Mouse (Mus musculus): ENCODE data around the gene Ap2a1. TPM values are rescaled to one million over a fixed set of nuclear protein-coding genes. Genes with fewer than 3 reads are reported as not detected.
"Not testable (repeated sequence)": the region's sequence is repeated elsewhere in the genome, so short reads cannot be mapped to it uniquely, and the experiment has no call there.

The Ap2a1 gene
- polyA plus RNA-seq, 1 experiment from 2014 or later, result 76.1 TPM

DNA sequence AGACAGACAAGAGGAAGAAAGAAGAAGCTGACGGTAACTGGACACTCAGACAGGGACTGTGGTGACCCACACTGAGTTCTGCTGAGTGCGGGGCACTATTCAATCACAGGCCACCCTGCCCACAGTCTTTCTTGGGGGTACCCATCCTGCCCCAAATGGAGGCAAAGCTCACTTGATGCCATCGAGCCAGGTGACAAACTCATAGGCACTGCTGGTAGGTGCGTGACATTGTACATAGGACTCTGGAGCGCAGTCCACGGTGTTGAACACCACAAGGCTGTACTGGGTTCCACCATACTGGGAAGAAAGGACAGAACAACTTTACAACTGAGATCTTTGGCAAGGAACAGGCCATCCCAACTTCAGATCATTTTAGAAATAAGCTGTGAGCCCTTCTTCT, 37.7 kb downstream of the Ap2a1 start:
- ATAC-seq (ENCODE audit: low FRiP score, low read depth), result no peak
- H3K36me3 ChIP-seq, result peaks cover 34% of the 10 kb centered on the region

DNA sequence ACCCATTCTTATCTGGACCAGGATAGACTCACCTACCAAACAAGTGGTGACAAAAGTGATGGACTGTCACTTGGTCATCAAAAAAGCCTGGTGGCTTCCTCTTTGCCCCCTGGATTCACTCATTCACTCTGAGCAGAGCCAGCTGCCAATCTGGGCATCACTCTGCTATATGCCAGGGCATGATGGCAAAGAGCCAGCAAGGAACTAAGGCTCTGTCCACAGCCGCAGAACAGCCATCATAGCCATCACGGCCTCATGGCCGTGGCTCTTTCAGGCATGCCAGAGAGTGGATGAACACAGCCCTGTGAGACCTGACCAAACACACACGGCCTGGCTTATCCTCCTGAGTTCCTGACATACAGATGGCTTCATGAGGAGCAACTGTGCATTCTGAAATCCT, 38.6 kb downstream of the Ap2a1 start:
- Histone ChIP-seq H3K4me3 (peak overlapping the region; percentile 88), H3K9ac (peak overlapping the region; percentile 95)
- ATAC-seq (ENCODE audit: low FRiP score, low read depth), result no peak

More for the DNA sequence above, 37.7 kb downstream of the Ap2a1 start:
- WGBS, result 30% methylated on average over 6 of the region's 6 CpGs
- peak overlapping the region; percentile 97 for H3K4me2 ChIP-seq (replicated peaks)
- H3K4me1 ChIP-seq, result peaks cover 32% of the 10 kb centered on the region
- H3K27me3 ChIP-seq, result no peaks in the 10 kb centered on the region
- H3K9me3 ChIP-seq, result no peaks in the 10 kb centered on the region
- H3K4me3 ChIP-seq, result peak overlapping the region; percentile 88
- peak overlapping the region; percentile 95; the same call in 1 of the 2 replicates for H3K27ac ChIP-seq
- peak overlapping the region; percentile 95 for H3K9ac ChIP-seq

GRCm38 (mm10) chr7:44890180-44890579, 39.1 kb downstream of the Ap2a1 start:
- Histone ChIP-seq H3K4me2 (replicated peaks) (peak overlapping the region; percentile 97), H3K36me3 (peaks cover 49% of the 10 kb centered on the region), H3K27ac (no peak overlapping the region), H3K9ac (no peak overlapping the region), H3K27me3 (no peaks in the 10 kb centered on the region), H3K4me3 (no peak overlapping the region), H3K9me3 (no peaks in the 10 kb centered on the region), H3K4me1 (peaks cover 27% of the 10 kb centered on the region)
- 90% methylated on average over 7 of the region's 7 CpGs for WGBS
- ATAC-seq (ENCODE audit: low FRiP score, low read depth), result no peak

More for the DNA sequence above, 38.6 kb downstream of the Ap2a1 start:
- Histone ChIP-seq H3K9me3 (no peaks in the 10 kb centered on the region), H3K27me3 (no peaks in the 10 kb centered on the region), H3K27ac (no peak overlapping the region), H3K4me2 (replicated peaks) (peak overlapping the region; percentile 97), H3K4me1 (peaks cover 30% of the 10 kb centered on the region), H3K36me3 (peaks cover 43% of the 10 kb centered on the region)
- 92% methylated on average over 4 of the region's 4 CpGs for WGBS

GRCm38 (mm10) chr7:44888256-44889105, 40.8 kb downstream of the Ap2a1 start:
- WGBS, result 93% methylated on average over 13 of the region's 13 CpGs
- Histone ChIP-seq H3K4me1 (peaks cover 20% of the 10 kb centered on the region), H3K9me3 (no peaks in the 10 kb centered on the region), H3K4me2 (replicated peaks) (no peak overlapping the region), H3K27ac (no peak overlapping the region), H3K9ac (no peak overlapping the region), H3K4me3 (no peak overlapping the region), H3K27me3 (no peaks in the 10 kb centered on the region), H3K36me3 (peaks cover 64% of the 10 kb centered on the region)
- no peak for ATAC-seq (ENCODE audit: low FRiP score, low read depth)

- no peak for ATAC-seq (ENCODE audit: low FRiP score, low read depth)
- Histone ChIP-seq H3K27me3 (no peaks in the 10 kb centered on the region), H3K36me3 (peaks cover 79% of the 10 kb centered on the region), H3K9me3 (no peaks in the 10 kb centered on the region), H3K4me2 (replicated peaks) (no peak overlapping the region), H3K4me1 (peaks cover 15% of the 10 kb centered on the region), H3K27ac (no peak overlapping the region), H3K9ac (0 out of 2 replicates have a peak overlapping the region, but pooled peaks have one; percentile 20), H3K4me3 (no peak overlapping the region)
- WGBS, result 91% methylated on average over 7 of the region's 7 CpGs
Measured at GRCm38 (mm10) chr7:44886964-44887363, 42.3 kb downstream of the Ap2a1 start.

DNA sequence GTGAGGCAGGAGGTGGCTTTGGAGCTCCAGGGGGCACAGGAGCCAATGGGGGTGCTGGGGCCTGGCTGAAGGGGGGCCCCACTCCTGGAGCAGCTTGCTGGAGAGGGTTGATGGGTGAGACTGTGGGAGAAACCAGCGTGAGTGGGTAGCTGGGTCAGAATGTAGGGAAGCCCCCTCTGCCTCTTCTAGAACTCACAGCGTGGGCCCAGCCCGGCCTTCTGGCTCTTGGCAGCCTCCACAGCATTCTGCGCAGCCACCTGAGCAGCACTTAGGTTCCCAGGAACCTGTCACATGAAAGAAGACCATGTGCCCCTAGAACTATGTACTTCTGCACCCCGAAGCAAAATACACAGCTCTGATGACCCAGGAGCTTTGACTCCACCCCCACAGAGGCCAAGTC, 44.7 kb downstream of the Ap2a1 start:
- Histone ChIP-seq H3K27ac (no peak overlapping the region), H3K36me3 (peaks cover 92% of the 10 kb centered on the region), H3K4me2 (replicated peaks) (no peak overlapping the region), H3K27me3 (no peaks in the 10 kb centered on the region), H3K9me3 (no peaks in the 10 kb centered on the region), H3K4me1 (no peaks in the 10 kb centered on the region), H3K4me3 (no peak overlapping the region), H3K9ac (no peak overlapping the region)
- WGBS, result 93% methylated on average over 5 of the region's 5 CpGs
- ATAC-seq (ENCODE audit: low FRiP score, low read depth), result no peak

DNA sequence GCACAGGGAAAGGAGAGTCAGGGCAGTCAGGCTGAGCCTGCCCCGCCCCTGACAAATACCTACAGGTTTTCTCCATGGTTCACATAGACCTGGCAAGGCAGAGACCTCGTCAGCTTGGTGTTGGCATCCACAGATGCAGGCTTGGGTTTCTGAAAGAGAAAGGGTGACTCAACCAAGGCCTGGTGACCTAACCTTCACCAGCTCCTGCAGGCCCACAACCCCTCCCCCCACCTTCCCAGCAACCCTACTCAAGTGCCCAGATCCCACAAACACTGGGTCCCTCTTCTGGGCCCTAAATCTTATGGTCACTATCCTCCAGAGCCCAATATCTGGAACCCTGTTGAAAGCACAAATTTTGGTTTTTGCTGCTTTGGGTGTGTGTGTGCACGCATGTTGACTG, 46.3 kb downstream of the Ap2a1 start:
- H3K27me3 ChIP-seq, result no peaks in the 10 kb centered on the region
- no peak overlapping the region for H3K4me2 ChIP-seq (replicated peaks)
- no peaks in the 10 kb centered on the region for H3K4me1 ChIP-seq
- H3K4me3 ChIP-seq, result no peak overlapping the region
- H3K36me3 ChIP-seq, result peaks cover 92% of the 10 kb centered on the region
- H3K9me3 ChIP-seq, result no peaks in the 10 kb centered on the region
- ATAC-seq (ENCODE audit: low FRiP score, low read depth), result no peak
- H3K9ac ChIP-seq, result no peak overlapping the region
- no peak overlapping the region for H3K27ac ChIP-seq
- 95% methylated on average over 3 of the region's 3 CpGs for WGBS

DNA sequence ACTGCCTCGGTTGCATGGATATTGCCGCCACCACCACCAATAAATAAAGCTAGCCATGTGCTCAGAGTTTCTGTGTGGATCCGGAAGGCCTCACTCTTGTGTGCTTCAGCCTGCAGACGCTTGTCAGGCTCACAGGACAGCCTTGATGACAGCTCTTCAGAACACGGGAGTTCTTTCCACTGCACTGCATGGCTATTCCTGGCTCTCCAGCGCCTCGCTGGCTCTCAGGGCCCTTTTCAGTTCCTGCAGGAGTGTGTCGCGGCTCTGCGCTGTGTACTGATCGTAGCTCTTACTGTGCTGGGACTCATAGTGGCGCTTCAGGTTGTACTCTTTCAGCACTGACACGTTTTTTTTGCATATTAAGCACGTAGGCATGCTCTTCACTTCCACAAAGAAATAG, 51.5 kb downstream of the Ap2a1 start:
- H3K4me2 ChIP-seq (replicated peaks), result no peak overlapping the region
- H3K27ac ChIP-seq, result no peak overlapping the region
- no peak overlapping the region for H3K4me3 ChIP-seq
- H3K36me3 ChIP-seq, result peaks cover 72% of the 10 kb centered on the region
- no peaks in the 10 kb centered on the region for H3K4me1 ChIP-seq
- H3K9me3 ChIP-seq, result no peaks in the 10 kb centered on the region
- no peak for ATAC-seq (ENCODE audit: low FRiP score, low read depth)
- no peaks in the 10 kb centered on the region for H3K27me3 ChIP-seq
- no peak overlapping the region for H3K9ac ChIP-seq
- 89% methylated on average over 14 of the region's 14 CpGs for WGBS

DNA sequence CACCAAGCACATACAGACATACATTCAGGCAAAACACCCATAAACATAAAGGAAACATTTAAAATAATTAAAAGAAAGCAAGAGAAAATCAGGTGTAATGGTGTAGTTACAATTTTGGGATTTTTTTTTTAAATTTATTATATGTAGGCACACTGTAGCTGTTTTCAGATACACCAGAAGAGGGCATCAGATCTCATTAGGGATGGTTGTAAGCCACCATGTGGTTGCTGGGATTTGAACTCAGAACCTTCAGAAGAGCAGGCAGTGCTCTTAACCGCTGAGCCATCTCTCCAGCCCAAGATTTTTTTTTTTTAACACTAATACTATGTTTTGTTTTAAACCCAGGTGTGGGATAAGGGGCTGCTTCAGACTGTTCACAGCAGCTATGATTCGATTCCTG, 57.5 kb downstream of the Ap2a1 start:
- not testable (repeated sequence) for ATAC-seq (ENCODE audit: low FRiP score, low read depth); H3K27ac ChIP-seq; H3K4me3 ChIP-seq; H3K9ac ChIP-seq; H3K9me3 ChIP-seq; H3K4me2 ChIP-seq (replicated peaks); H3K27me3 ChIP-seq
- 86% methylated on average over 2 of the region's 2 CpGs for WGBS
- Histone ChIP-seq H3K36me3 (peaks cover 23% of the 10 kb centered on the region), H3K4me1 (peaks cover 25% of the 10 kb centered on the region)

- whole genome bisulfite sequencing, result 90% methylated on average over 1 of the region's 1 CpGs
- Histone ChIP-seq H3K27me3 (no peaks in the 10 kb centered on the region), H3K27ac (no peak overlapping the region), H3K36me3 (peaks cover 23% of the 10 kb centered on the region), H3K9me3 (no peaks in the 10 kb centered on the region), H3K4me1 (peaks cover 31% of the 10 kb centered on the region), H3K9ac (no peak overlapping the region), H3K4me3 (no peak overlapping the region), H3K4me2 (replicated peaks) (no peak overlapping the region)
- ATAC-seq (ENCODE audit: low FRiP score, low read depth), result no peak
Measured at GRCm38 (mm10) chr7:44871181-44871580, 58.1 kb downstream of the Ap2a1 start.

DNA sequence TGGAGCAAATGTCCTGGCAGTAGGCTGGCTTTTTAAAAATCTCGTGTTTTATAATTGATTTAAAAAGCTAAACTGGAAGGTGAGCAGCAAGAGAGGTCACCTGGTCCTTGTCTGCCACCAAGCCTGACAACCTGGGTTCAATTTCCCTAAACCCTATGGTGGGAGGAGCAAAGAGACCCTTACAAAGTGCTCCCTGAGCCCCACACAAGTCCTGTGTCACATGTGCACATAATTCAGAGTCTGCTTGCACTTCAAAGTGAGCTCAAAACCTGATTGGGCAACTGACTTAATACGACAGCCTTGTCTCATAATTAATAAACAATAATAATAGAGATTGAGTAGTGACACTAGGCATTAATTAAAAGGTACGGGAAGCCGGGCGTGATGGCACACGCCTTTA, 58.7 kb downstream of the Ap2a1 start:
- Histone ChIP-seq H3K27ac (peak overlapping the region; percentile 100), H3K4me2 (replicated peaks) (peak overlapping the region; percentile 99), H3K36me3 (peaks cover 25% of the 10 kb centered on the region), H3K9me3 (no peaks in the 10 kb centered on the region), H3K4me3 (peak overlapping the region; percentile 87), H3K9ac (peak overlapping the region; percentile 99), H3K4me1 (peaks cover 37% of the 10 kb centered on the region), H3K27me3 (no peaks in the 10 kb centered on the region)
- WGBS, result 72% methylated on average over 6 of the region's 6 CpGs
- no peak for ATAC-seq (ENCODE audit: low FRiP score, low read depth)

GRCm38 (mm10) chr7:44869697-44870528, 59.4 kb downstream of the Ap2a1 start, which contains the start of gene Ptov1:
Ptov1 (minus strand) TSS chr7:44869788.
- H3K9me3 ChIP-seq, result no peaks in the 10 kb centered on the region
- peaks cover 44% of the 10 kb centered on the region for H3K4me1 ChIP-seq
- ATAC-seq (ENCODE audit: low FRiP score, low read depth), result peak; percentile 93
- no peaks in the 10 kb centered on the region for H3K27me3 ChIP-seq
- peak within 1 kb of the TSS; percentile 87 for H3K4me3 ChIP-seq
- H3K36me3 ChIP-seq, result peaks cover 30% of the 10 kb centered on the region
- WGBS, result 3% methylated on average over 29 of the region's 29 CpGs
- peak within 1 kb of the TSS; percentile 99 for H3K9ac ChIP-seq
- H3K27ac ChIP-seq, result peak within 1 kb of the TSS; percentile 100
- peak within 1 kb of the TSS; percentile 99 for H3K4me2 ChIP-seq (replicated peaks)

Measured in limb, embryonic 13.5 days (tissue).